Mouse (Mus musculus) NIH3T3 (cell line): ENCODE data around the gene Tsen54.
A peak's percentile ranks its signal among the peaks of the same experiment; 100 is the strongest.

ENCODE experiments used
- DNase-seq: peaks from one replicate; pipeline ENCODE4 v3.0.0-alpha.2; 2012; ENCODE audit warnings: low read depth

Gene Tsen54

DNA sequence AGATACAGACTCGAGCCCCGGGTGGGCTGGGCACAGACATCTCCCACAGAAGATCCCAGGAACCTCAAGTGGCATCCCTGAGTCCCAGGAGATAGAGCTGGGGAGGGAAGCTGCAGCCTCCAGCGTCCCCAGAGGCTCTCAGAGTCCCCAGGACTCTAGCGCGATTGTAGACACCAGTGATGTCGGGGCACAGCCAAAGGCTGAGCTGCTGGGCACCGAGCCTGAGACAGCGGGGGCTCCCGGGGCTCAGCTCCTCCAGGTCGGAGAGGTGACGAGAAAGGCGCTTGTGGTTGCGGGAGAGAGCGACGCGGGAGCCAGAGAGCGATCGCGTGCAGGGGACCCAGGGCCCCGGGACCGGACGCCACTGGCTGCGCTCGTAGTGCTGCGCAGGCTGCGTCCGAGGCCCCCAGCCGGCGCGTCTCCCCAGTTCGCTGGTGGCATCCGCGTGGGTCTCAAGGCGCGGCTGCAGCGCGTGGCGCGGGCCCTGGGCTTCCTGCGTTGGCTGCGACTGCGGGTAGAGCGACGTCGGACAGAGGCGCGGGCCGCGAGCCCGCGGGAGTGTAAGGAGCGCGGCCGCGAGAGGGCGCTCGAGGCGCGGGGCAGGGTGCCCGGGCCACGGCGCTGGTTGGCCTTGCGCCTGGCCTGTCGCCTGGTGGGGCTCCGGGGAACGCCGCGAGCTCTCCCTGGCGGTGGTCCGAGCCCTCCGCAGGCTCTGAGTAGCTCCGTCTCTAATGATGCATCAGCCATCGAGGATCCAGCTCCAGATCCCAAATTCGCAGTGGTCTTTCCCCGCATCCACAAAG lies 44.8 kb downstream of the Tsen54 start:
- DNase-seq, result peak; percentile 63

DNA sequence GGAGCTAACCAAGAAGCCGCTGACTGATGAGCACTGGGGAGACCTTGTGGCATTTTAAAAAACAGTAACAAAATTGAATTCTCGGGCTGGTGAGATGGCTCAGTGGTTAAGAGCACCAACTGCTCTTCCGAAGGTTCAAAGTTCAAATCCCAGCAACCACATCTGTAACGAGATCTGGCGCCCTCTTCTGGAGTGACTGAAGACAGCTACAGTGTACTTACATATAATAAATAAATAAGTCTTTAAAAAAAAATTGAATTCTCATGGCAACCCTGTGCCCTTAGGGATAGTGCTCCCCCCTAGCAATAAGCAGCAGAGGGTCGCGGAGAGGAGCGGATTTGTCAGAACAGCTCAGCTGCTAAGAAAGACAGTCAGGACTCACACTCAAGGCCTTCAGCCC lies 49.4 kb downstream of the Tsen54 start:
- peak; percentile 22 for DNase-seq

DNA sequence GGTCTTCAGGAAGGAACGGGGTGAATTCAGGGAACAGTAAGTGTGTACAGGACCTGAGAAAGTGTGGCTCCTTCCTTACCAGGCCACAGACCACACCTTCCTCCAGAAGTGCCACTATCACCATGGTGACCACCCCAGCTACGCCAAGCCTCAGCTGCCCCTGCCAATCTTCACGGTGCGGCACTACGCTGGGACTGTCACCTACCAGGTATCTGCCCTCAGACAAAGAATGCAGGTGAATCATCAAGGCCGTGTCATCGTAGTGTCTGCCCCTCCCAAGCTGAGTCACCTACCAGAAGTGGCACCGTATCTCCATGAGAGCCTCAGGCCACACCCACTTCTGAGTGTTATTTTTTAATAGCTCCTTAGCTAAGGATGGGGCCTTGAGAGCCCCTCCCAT lies 54.9 kb downstream of the Tsen54 start:
- DNase-seq, result peak; percentile 12

DNA sequence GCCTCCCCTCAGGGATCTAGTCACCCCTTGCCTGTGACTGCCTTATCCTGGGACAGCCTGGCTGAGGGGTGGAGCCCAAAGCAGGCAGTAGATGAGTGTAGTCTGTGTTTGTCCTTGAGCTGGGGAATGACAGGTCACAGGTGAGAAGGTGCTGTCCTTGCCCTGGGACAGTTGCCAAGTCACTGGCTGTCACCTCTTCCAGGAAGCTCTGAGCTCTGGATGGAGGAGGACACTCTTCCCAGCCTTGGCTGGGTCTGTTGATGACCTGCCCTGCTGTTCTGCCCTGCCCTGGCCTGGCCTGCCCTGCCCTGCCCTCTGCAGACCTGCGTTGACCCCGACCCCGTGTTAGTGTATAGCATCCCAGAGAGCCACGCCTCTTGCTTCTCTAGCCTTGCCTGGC lies 57.9 kb downstream of the Tsen54 start:
- no peak for DNase-seq
